Mouse (Mus musculus): ENCODE results near the gene Iqschfp.

DNA sequence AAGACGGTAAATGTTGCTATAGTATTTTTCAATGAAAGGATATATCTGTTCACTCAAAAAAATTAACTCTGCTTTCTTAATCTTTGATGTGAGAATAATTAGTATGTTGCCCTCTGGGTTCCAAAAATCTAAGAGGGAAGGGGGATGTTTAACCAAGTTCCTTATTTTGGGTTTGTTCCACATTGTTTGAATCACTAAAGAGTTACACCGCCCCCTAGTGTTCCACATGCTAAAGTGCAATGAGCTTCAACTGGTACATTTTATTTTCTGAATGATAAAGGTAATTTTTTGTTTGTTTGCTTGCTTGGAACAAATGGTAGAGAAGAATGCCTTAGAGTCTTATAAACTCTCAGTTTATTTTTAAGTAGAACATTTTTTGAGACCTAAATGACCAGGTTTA is 161.5 kb downstream of the Iqschfp start:
- TF ChIP-seq CTCF (IDR thresholded peaks at IDR 0.05; ENCODE audit: low read depth, low read length): peak; percentile 41
- no peak for TF ChIP-seq POLR2A (IDR thresholded peaks at IDR 0.05; ENCODE audit: extremely low read depth, insufficient read depth, low read length)
